Mouse (Mus musculus) spleen, adult 2 months (tissue): ENCODE results near the gene Gpr15. TPM values are rescaled to one million over a fixed set of nuclear protein-coding genes. Genes with fewer than 3 reads are reported as not detected.

ENCODE experiments used
- DNase-seq, 2 experiments: peaks; one replicate each; pipeline versions ENCODE4 v3.0.0 to v3.0.0-alpha.2; 2012 to 2021; ENCODE audit warnings: low spot score in 2 of 2, low read depth in 1 of 2
- H3K27ac ChIP-seq: fragments of 200-500 bp; 2 replicates; pipeline ENCODE4 v1.5.1; 2012; ENCODE audit warnings: low read length, inconsistent platforms; ENCODE audit not compliant: insufficient read depth
- H3K27me3 ChIP-seq: fragments of 200-500 bp; 2 replicates; pipeline ENCODE4 v1.6.1; 2012; ENCODE audit warnings: mild to moderate bottlenecking, moderate library complexity, low read length, inconsistent platforms; ENCODE audit not compliant: control insufficient read depth, insufficient read depth
- H3K36me3 ChIP-seq: fragments of 200-500 bp; 2 replicates; pipeline ENCODE4 v1.6.1; 2012; ENCODE audit warnings: mild to moderate bottlenecking, low read length, inconsistent platforms; ENCODE audit not compliant: control insufficient read depth, insufficient read depth
- H3K4me1 ChIP-seq: fragments of 200-500 bp; 2 replicates; pipeline ENCODE4 v1.6.1; 2011; ENCODE audit warnings: inconsistent platforms; ENCODE audit not compliant: control insufficient read depth, insufficient read depth, insufficient read length
- H3K4me3 ChIP-seq: fragments of 200-500 bp; 2 replicates; pipeline ENCODE4 v1.5.1; 2011; ENCODE audit warnings: mild to moderate bottlenecking, inconsistent platforms; ENCODE audit not compliant: insufficient read depth, insufficient read length; ENCODE audit errors: extremely low read depth
- CTCF ChIP-seq: fragments of 200-500 bp; IDR thresholded peaks from 2 replicates; pipeline ENCODE4 v1.5.1; 2011; ENCODE audit warnings: mild to moderate bottlenecking, inconsistent platforms; ENCODE audit not compliant: insufficient read depth, insufficient read length, insufficient replicate concordance; ENCODE audit errors: extremely low read depth
- POLR2A ChIP-seq: fragments of 200-500 bp; IDR thresholded peaks from 2 replicates; pipeline ENCODE4 v1.6.1; 2011; ENCODE audit warnings: low read depth, low read length, inconsistent platforms
- WGBS: fragments of 180-500 bp; shearing (Covaris S2); methylation state at CpG from one replicate; pipeline ENCODE4 v1.1.7; 2018; 5-methylcytosine and 5-hydroxymethylcytosine counted together
- polyA plus RNA-seq: library from polyadenylated mRNA; depleted of rRNA; stranded (reverse); fragments of >200 nt; gene quantifications from 2 replicates; pipeline ENCODE4 v1.2.3, GENCODE M21; 2012; rRNA removed

Gene Gpr15
- polyA plus RNA-seq, 1 experiment = 0.70 TPM

GRCm38 (mm10) chr16:58669264-58669663 is 49.6 kb downstream of the Gpr15 start:
- Histone ChIP-seq H3K4me3 (no peak overlapping the region), H3K27ac (peak overlapping the region; percentile 37; the same call in 1 of the 2 replicates), H3K27me3 (no peaks in the 10 kb centered on the region), H3K4me1 (0 out of 2 replicates have a peak, but pooled peaks cover 2% of the 10 kb centered on the region), H3K36me3 (peaks cover 4% of the 10 kb centered on the region; the same call in 1 of the 2 replicates)
- WGBS = 75% methylated on average over 5 of the region's 5 CpGs
- no peak for DNase-seq
- no peak for TF ChIP-seq CTCF
- no peak for TF ChIP-seq POLR2A

GRCm38 (mm10) chr16:58668586-58668985 is 50.3 kb downstream of the Gpr15 start:
- Histone ChIP-seq H3K36me3 (peaks cover 1% of the 10 kb centered on the region; the same call in 1 of the 2 replicates), H3K27ac (no peak overlapping the region), H3K27me3 (no peaks in the 10 kb centered on the region), H3K4me1 (0 out of 2 replicates have a peak, but pooled peaks cover 2% of the 10 kb centered on the region), H3K4me3 (no peak overlapping the region)
- WGBS = 83% methylated on average over 3 of the region's 3 CpGs
- TF ChIP-seq CTCF (no peak), POLR2A (no peak)
- DNase-seq = no peak

Other genes with a start within 250 kb of the Gpr15 start
- gene St3gal6, start 194.8 kb downstream of the Gpr15 start, polyA plus RNA-seq = 10.8 and 12.0 TPM in 2 replicates
- gene Gm813, start 102.1 kb downstream of the Gpr15 start, polyA plus RNA-seq = not detected in 2 replicates
- not detected in 2 replicates for gene E330017A01Rik, start 80.3 kb downstream of the Gpr15 start, polyA plus RNA-seq
- gene Cpox, start 48.8 kb downstream of the Gpr15 start, polyA plus RNA-seq = 22.3 and 36.3 TPM in 2 replicates
- gene Cldnd1, start 8.8 kb upstream of the Gpr15 start, polyA plus RNA-seq = 26.0 and 27.5 TPM in 2 replicates
- not detected in 2 replicates for gene Olfr172, start 44.1 kb upstream of the Gpr15 start, polyA plus RNA-seq
- not detected in 2 replicates for gene Olfr173, start 81.2 kb upstream of the Gpr15 start, polyA plus RNA-seq
- not detected in 2 replicates for gene Olfr175-ps1, start 107.7 kb upstream of the Gpr15 start, polyA plus RNA-seq
- gene Olfr177, start 155.7 kb upstream of the Gpr15 start, polyA plus RNA-seq = not detected in 2 replicates
- gene Olfr178, start 173.0 kb upstream of the Gpr15 start, polyA plus RNA-seq = not detected in 2 replicates
- not detected in 2 replicates for gene Olfr181, start 209.7 kb upstream of the Gpr15 start, polyA plus RNA-seq
- gene Olfr180, start 210.3 kb upstream of the Gpr15 start, polyA plus RNA-seq = not detected in 2 replicates